Mouse (Mus musculus) lung, postnatal 0 days (tissue): ENCODE results near the gene Trmt112.

Source experiments
- CTCF ChIP-seq: IDR thresholded peaks from 2 replicates; pipeline ENCODE4 v1.5.1; 2016; ENCODE audit warnings: antibody characterized with exemption, mild to moderate bottlenecking
- EP300 ChIP-seq: IDR thresholded peaks from 2 replicates; pipeline ENCODE4 v1.6.1; 2016; ENCODE audit warnings: antibody characterized with exemption, mild to moderate bottlenecking, control low read depth

DNA sequence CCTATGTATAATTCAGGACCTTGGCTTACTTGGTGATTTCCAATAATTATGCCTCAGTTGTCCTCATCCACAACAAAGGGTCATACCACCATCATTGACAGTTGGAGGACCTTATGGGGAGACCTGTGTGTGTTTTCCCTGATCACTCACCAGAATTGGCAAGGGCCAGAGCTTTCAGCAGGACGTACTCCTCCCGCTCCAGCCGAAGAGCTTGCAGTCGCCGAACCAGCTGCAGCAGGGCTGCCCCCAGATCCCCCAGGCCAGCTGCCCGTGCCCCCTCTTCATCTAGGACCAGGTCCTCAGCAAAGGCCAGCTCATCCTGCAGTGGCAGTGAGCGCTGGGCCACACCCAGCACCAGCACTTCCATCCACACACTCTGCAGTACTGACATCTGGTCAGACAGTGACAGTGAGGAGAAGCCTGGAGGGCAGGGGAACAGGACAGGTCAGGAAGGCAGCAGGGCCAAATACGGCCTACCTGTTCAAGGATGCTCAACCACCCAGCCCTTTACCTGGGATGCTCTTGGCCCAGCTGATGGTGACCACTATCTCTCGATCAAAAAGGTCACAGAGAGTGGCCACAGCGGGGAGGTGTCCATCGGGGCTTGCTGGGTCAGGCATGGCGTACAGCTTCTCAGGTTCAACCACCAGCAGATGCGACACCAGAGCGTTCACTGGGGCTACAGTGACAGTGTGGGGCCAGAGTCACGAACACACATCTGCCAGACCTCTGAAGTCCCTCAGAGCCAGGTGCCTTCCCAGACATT, 2.9 kb downstream of the Trmt112 start:
- no peak for TF ChIP-seq EP300
- TF ChIP-seq CTCF: no peak
